Mouse (Mus musculus) monocyte, adult 2 months (primary cell): ENCODE results near the gene Erv3.

Experiments
- DNase-seq, 2 experiments: peaks; one replicate each; pipeline ENCODE4 v3.0.0; 2022; ENCODE audit warnings: low spot score in 2 of 2, low read depth in 1 of 2

Gene Erv3

DNA sequence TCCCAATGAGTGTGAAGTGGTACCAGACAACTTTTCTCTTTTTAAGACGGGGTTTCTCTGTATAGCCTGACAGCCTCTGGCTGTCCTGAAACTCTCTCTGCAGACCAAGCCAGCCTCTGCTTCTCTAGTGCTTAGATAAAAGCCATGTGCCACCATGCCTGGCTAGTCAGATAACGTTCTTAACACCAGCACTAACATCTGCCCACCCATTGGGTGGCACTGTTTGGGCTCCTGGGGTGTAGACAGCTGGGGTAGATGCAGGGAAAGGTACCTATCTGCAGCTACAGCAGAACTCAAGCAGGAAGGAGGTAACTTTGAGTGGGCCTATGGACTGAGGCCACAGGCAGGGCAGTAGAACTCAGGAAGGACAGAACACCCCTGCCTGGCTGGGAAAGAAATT is 34.0 kb downstream of the Erv3 start:
- no peak for DNase-seq

DNA sequence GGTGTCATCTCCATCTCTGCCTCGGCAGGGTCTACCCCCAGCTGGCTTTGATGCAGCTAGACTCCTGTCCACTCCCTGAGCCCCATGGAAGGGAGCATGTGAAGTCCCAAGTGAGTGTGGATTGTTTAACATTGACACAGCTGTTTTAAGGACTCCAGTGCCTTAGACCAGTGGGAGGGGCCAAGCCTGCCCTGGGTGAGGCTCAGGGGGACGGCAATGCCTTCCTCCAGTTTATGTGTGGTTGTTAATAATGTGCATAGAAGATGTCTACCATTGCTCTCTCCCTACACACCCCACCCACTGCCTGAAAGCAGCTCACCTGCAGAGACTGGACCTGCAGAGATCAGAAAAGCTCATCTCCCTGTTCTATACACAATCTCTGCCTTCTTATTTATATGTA is 35.6 kb downstream of the Erv3 start:
- DNase-seq = no peak

DNA sequence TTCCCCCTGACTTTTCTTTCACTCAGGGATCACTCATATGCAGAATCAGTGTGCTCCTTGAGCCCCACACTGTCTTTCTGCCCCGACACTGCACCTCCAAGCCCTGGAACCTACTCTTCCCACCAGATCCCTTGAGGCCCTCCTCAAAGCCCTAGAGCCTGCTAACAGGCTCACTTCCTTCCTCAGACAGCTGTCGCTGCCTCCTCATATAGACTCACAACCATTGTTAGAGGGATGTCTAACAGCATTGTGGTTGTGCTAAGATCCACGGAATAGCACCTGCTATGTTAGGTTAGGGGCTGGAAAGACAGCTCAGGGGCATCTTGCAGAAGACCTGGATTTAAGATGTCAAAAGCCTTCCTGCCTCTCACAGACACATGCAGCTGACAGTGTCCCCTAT is 37.1 kb downstream of the Erv3 start:
- no peak for DNase-seq

DNA sequence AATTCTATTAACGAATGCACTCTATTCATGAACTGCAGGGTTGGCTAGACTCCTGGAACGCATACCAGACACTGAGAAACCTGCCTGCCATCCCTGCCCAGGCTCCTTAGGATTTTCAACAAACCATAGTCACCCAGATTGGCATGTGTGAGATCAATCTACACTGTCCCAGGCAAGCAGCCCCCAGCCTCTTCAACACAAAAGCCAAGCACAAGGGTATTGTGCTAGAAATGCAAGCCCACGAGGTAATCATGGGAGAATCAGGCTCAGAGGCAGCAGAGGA is 37.9 kb downstream of the Erv3 start:
- no peak for DNase-seq

DNA sequence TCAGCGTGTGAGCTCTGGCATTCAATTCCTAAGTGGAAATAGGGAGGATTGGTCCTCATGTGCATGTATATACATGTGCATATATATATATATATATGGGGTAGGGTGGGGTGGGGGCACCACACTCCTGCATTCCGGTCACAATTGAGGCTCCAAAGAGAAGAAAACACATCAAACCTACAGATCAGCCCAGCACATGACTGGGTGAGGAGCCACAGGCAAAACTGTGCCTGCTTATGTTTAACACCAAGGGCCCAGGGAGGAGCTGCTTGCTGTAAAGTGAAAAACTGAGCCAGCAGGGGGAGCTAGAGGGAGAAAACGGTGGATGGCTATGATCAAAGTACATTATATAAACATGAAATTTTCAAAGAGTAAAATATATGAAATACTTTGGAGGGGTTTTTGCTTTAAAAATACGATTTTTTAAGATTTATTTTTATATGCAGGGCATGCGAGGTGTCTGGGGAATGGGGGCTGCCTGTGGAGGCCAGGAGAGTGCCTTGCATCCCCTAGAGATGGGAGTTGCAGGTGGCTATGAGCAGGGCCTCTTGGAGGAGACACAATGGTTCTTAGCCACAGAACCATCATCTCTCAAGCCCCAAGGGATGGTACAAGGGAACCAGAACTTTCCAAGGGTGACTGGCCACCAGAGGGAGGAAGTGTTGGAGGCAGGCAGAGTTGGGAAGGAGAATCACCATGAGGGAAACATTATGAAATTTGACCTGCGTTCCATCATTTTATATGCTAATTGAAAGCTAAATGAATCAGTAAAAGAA is 38.4 kb downstream of the Erv3 start:
- peak; percentile 28 to 54 for DNase-seq

DNA sequence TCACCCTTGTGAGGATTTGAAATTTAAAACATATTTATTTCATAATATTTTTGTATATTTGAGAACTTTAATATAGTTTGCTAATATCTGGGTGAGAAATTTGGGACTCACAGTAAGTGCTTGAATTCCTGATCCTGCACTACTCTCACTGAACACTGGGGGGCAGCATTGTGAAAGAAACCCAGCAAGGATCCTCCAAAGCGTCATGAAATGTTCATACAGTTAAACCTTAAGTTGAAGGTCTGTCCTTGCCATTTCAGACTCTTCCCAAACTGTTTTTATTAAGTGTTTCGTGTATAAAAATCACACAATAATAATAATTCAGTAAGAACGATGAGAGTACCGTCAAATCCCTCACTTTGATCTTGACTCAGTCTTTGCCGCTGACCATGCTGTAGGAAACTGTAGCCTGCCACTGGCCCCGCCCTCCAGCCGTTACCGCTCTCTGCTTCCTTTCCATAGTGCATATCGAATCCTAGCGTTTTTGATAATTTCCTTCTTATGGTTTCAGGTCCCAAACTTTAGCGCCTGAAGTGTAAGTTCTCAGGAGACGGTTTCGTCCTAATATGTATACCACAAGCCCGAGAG is 39.4 kb downstream of the Erv3 start:
- peak; percentile 42 to 68 for DNase-seq

DNA sequence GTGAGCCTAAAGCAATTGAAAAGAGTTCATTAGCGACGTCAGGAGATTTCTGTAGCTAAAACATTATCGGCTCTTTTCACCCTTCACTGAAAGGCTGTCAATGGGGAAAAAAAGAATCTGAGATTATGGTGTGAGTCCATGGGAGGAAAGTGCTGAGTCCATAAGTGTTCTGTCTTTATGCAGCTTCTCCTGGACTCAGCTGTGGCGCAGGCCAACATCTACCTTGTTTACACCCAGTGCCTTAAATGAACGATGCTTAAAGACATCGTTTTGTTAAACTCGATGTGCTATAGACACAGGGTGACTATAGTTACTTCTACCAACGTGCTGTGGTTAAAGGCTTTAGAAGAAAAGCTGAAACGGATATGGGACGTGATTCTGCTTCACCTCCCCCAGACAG is 45.2 kb downstream of the Erv3 start:
- no peak for DNase-seq

DNA sequence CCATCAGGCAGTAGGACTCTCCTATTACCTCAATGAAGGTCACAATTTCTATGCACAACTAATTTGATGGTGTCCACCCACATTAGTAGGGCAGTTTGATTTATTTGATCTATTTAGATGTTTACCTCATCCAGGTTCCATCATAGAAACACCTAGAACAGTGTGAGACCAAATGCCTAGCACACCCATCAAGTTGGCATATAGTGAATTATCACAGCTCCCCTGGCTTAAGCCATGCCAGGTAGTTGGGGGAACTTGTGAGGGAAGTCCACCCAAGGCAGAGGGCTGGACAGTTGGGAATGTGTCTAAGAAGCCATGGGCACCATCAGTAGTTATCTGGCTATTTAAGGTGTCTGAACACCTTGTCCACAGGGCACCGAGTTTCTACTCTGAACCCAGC is 46.1 kb downstream of the Erv3 start:
- no peak for DNase-seq

DNA sequence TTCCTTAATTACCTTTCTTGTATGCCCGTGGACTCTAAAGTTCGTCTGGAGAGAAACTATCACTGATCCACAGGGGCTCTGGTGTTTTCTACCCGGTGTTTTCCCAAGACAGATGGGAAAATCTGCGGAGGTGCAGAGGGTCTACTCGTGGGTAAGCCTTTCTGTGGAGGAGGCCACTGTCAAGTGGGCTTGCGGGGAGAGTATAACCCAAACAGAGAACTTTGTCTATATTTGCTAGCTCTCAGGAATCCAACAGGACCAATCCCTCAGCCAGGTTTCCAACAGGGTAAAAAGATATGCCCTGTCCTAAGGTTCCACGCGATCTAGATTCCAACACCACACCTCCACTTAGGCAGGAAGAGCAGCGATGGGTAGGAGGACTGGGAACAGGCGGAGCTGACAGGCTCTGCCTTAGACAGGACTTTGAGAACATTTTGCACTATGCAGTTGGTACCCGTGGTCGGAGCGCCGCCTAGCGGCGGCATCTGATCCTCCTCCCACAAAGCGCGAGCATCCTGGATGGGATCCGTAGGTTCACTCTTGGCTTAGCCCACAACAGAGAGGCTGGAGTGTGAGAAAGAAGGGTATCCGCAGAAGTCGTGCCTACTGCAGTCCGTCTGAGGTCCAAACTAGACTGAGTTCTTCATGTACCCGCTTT is 46.9 kb downstream of the Erv3 start:
- DNase-seq = no peak

DNA sequence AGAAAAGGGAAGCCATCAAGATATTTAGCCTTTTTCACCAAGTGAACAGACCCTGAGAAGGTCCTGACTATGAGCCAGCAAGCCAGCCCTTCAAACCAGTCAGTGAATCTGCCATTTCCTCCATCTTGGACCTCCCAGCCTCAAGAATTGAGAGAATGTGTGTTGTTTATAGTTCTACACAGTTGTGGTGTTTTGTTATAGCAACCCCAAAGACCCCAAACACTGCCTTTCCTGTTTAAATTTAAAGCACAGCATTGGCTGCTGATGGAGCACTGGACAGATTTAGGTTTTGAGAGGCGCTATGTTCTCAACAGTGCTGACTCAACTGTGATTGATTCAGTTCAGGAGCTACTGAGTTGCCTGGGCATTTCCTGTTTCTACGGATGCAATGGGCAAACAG is 47.9 kb downstream of the Erv3 start:
- DNase-seq = no peak

DNA sequence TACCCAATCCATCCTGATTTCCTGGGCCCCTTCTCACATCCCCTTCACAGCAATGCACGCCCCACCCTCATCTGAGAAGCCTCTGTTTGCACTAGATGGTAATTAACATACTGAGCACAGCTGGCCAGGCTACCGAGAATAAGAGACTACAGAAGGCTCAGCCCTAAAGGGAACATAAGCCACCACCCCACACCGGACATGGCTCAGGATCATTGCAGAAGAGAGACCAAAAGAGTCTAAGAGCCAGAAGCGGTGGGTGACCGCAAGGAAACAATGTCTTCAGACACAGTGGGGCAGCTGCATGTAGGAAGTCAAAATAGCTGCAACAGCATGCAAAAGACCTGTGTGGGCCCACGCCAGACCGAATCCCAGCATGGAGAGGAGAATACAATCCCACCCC is 50.7 kb downstream of the Erv3 start:
- no peak for DNase-seq

DNA sequence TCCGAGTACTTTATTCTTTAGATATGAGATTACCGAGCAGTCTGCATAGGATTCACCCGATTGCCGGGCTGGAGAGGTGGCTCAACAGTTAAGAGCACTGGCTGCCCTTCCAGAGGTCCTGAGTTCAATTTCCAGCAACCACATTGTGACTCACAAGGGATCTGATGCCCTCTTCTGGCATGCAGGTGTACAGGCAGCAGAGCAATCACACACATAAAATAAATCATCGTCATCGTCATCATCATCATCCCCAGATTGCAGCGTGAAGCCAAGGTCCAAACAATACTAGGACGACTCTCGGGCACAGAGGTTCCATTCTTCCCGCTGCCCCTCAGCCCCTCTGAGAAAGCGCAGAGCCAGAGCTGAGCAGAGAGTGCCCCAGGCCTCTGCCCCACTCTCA is 51.9 kb downstream of the Erv3 start:
- DNase-seq = no peak

DNA sequence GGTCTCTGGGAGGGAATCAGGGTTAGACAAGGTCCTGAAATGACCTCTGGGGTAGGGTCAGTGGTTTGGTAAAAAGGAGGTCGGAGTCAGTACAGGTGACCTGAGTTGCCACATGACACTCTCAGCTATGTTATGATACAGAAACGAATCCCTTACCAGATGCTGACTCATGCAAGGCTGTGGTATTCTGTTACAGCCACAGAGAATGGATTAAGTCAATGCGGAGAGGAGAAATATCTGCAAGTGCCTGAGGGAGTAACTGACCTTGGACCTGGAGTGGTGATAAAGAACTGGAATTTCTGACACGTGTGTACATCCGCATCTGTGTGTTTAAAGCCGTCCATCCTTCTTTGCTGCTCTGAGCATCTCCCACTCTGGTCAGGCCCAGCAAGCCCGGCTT is 52.7 kb downstream of the Erv3 start:
- DNase-seq = no peak

DNA sequence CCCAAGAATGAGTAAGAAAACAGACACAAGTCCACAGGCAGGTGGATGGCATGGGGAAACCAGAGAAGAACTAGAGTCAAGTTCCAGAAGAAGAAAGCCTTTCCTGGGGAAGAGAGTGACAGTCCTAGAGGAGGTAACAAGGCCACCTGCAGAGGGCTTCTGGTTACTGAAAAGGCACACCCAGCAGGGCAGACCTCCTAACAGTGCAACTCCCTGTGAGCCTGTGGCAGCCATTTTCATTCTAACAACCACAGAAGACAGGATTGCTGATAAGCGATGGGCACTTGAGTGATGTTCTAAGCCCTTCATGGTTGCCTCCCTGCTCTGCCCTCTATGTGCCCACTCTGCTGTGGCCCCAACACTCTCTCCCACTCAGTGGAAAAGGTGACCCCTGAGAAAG is 54.2 kb downstream of the Erv3 start:
- DNase-seq = no peak

DNA sequence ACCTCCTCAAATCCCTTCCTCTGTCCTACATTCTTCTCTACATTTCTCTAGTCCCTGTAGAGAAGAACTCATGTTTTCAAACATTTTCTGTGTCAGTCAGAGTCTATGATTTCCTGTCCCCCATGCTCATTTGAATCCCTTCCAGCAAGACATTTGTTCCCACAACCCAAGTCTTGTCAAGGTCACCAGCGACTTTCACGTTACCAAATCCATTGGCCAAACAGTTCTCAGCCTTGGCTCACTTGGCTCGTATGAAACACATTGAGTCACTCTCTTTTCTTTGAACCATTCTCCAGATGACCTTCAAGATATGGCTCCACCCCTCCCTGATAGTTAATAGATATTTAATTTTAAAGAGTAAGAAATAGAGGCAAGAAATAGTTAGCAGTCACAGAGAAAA is 55.7 kb downstream of the Erv3 start:
- no peak for DNase-seq
